Mouse (Mus musculus) myocyte (in vitro differentiated cells): Measurements from ENCODE around the gene Atp5f1.

Experiments
- CEBPB ChIP-seq: IDR thresholded peaks from 2 replicates; pipeline ENCODE4 v1.6.1; 2011; ENCODE audit warnings: mild to moderate bottlenecking, moderate library complexity; ENCODE audit not compliant: poor library complexity, insufficient read depth, severe bottlenecking
- E2F4 ChIP-seq: IDR thresholded peaks from one replicate; pipeline ENCODE4 v1.6.1; 2011; ENCODE audit warnings: mild to moderate bottlenecking, control low read depth, moderate library complexity; ENCODE audit not compliant: insufficient read depth
- MAX ChIP-seq: IDR thresholded peaks from one replicate; pipeline ENCODE4 v1.6.1; 2011; ENCODE audit warnings: low read depth, mild to moderate bottlenecking, control low read depth
- MYOD1 ChIP-seq, 3 experiments: IDR thresholded peaks; one replicate each; pipeline ENCODE4 v1.6.1; 2011; ENCODE audit warnings: control low read depth in 2 of 3, low read depth in 2 of 3, mild to moderate bottlenecking in 2 of 3, moderate library complexity in 1 of 3; ENCODE audit not compliant: insufficient read length in 2 of 3, control insufficient read depth in 1 of 3
- MYOG ChIP-seq, 3 experiments: IDR thresholded peaks; one replicate each; pipeline ENCODE4 v1.6.1; 2011; ENCODE audit warnings: control low read depth in 2 of 3, low read depth in 2 of 3, mild to moderate bottlenecking in 2 of 3; ENCODE audit not compliant: insufficient read length in 2 of 3, control insufficient read depth in 1 of 3, insufficient read depth in 1 of 3
- POLR2A ChIP-seq: IDR thresholded peaks from one replicate; pipeline ENCODE4 v1.6.1; 2011; ENCODE audit warnings: low read depth, mild to moderate bottlenecking, control low read depth, moderate library complexity; ENCODE audit not compliant: insufficient read length
- POLR2AphosphoS2 ChIP-seq: IDR thresholded peaks from one replicate; pipeline ENCODE4 v1.6.1; 2011; ENCODE audit warnings: low read depth, control low read depth; ENCODE audit not compliant: insufficient read length
- REST ChIP-seq: IDR thresholded peaks from one replicate; pipeline ENCODE4 v1.6.1; 2011; ENCODE audit warnings: mild to moderate bottlenecking, control low read depth, moderate library complexity; ENCODE audit not compliant: insufficient read depth, insufficient read length
- TCF12 ChIP-seq: IDR thresholded peaks from one replicate; pipeline ENCODE4 v1.6.1; 2011; ENCODE audit warnings: mild to moderate bottlenecking, control low read depth; ENCODE audit not compliant: poor library complexity, insufficient read depth, severe bottlenecking
- TCF3 ChIP-seq: IDR thresholded peaks from one replicate; pipeline ENCODE4 v1.6.1; 2011; ENCODE audit warnings: low read depth, control low read depth; ENCODE audit not compliant: insufficient read length
- USF1 ChIP-seq: IDR thresholded peaks from one replicate; pipeline ENCODE4 v1.6.1; 2011; ENCODE audit warnings: low read depth, mild to moderate bottlenecking, control low read depth, moderate library complexity

GRCm38 (mm10) chr3:105915281-105915680 is 44.6 kb downstream of the Atp5f1 start:
- TF ChIP-seq POLR2A (no peak), E2F4 (no peak), TCF3 (no peak), REST (no peak), TCF12 (no peak), CEBPB (no peak), POLR2AphosphoS2 (no peak), MYOD1 (IDR thresholded peaks at IDR 0.05; ENCODE audit: control insufficient read depth in 1 of 3, insufficient read length in 2 of 3, low read depth in 2 of 3) (no peak), USF1 (no peak), MAX (no peak), MYOG (IDR thresholded peaks at IDR 0.05; ENCODE audit: control insufficient read depth in 1 of 3, insufficient read depth in 1 of 3, insufficient read length in 2 of 3, low read depth in 2 of 3) (no peak)
